Mouse (Mus musculus): ENCODE data around the gene Ube2ql1.

DNA sequence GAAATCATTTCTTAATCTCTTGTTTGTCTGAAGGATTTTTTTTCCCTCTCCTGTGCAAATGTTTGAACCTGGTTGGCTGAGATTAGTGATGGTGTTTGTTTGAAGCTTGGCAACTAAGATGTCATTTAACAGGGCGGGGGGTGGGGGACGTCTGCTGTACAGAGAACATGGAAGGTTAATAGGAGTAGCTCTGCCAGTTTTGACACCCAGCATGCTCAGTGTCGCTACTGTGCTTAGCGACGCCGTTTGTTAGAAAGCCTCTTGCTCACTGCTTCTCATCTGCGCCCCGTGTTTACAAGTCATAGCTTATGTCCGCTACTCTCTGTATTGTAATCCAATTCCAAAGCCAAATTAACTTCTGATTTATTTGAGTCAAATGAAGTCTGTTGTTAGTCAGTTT is 25.0 kb upstream of the Ube2ql1 start:
- TF ChIP-seq CTCF (IDR thresholded peaks at IDR 0.05; ENCODE audit: low read depth) (no peak), EP300 (IDR thresholded peaks at IDR 0.05; ENCODE audit: low read depth) (no peak)
